Mouse (Mus musculus): ENCODE measurements around the gene Galnt2.

DNA sequence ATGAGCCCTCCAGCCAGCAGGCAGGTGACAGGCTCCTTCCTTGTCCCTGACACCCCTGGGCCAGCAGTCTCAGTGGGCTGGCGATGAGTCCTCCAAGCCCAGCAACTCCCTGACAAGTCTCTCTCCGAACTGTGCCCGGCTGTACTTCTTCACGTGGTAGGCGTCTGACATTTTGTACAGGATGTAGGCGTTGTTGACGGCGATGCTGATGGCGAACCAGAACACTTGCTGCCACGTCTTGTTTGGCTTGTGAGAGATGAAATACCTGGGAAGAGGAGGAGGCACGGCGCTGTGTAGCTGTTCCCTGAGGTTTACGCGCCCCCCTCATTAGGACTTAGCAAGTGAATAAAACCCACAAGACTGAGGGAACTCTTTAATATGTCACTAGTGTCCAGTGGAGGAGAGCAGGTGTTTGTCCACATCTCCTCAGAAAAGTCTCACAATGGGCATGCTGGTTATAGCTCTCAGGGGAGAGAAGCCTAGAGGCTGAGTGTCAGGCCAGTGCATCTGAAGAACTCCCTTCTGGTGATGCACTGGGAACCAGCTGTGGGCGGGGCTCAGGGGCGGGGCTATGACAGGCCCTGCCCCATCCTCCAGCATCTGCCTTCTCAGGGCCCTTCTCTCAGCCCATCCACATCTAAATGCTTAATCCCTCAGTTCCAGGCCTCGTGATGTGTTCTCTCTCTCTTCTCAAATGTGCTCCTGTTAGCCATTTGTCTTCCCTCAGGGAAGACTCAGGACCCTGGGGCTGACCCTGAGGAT, 139.4 kb downstream of the Galnt2 start:
- TF ChIP-seq POLR2A (IDR thresholded peaks at IDR 0.05; ENCODE audit: borderline replicate concordance, extremely low read depth, low read depth, low read length) (no peak), CTCF (IDR thresholded peaks at IDR 0.05; ENCODE audit: insufficient read depth, low read length) (no peak)
